8 mouse cellular contexts compared by ENCODE assay signal in the genomic region with DNA sequence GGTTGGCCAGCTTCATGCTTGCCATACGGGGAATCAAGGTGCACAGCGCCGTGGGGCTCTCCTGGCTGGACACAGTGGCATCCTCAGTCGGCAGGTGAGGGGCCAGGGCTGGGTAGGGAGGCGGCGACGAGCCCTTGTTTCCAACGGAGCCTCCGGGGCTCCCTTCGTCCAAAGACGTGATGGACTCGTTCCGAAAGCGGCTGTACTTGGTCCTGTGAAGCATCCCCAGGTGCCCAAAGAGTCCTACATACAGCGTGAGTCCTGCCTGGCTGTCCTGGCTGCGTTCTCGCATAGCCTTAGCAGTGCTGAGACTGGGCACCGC. TPM values are rescaled to one million over a fixed set of nuclear protein-coding genes. Genes with fewer than 3 reads are reported as not detected.
DNase-seq lines count a peak whose midpoint lies in the region; ATAC-seq and TF ChIP-seq lines count a peak whose summit lies in the region.

No protein-coding gene starts in this region.

- intact Hi-C loops in gastrocnemius, postnatal 36 days (cut with DNase I), result loop anchor here (10.0 kb wide), 1 partner anchor 468 kb away; no protein-coding TSS in a partner anchor

- peak overlapping the region; percentile 16; the same call in 1 of the 2 replicates for H3K9ac ChIP-seq in lung, postnatal 0 days (replicated peaks; ENCODE audit: low read depth)
- H3K9ac ChIP-seq in forebrain, embryonic 11.5 days (ENCODE audit: low read length), result peak overlapping the region; percentile 66
- peak overlapping the region; percentile 54 for H3K9ac ChIP-seq in limb, embryonic 14.5 days (ENCODE audit: low read depth, low read length, severe bottlenecking)

- WGBS in lung, postnatal 0 days, result 4% methylated on average over 18 of the region's 18 CpGs
- under 1% methylated on average over 18 of the region's 18 CpGs for WGBS in forebrain, embryonic 11.5 days
- WGBS in limb, embryonic 14.5 days, result 1% methylated on average over 18 of the region's 18 CpGs

- no peak overlapping the region for H3K27ac ChIP-seq in lung, postnatal 0 days (ENCODE audit: low read length)
- no peak overlapping the region for H3K27ac ChIP-seq in forebrain, embryonic 11.5 days (ENCODE audit: low read depth, low read length)
- H3K27ac ChIP-seq in limb, embryonic 14.5 days (replicated peaks; ENCODE audit: low read depth, low read length), result no peak overlapping the region

- no peaks in the 10 kb centered on the region for H3K9me3 ChIP-seq in lung, postnatal 0 days (ENCODE audit: low read length)
- no peaks in the 10 kb centered on the region for H3K9me3 ChIP-seq in forebrain, embryonic 11.5 days (ENCODE audit: control insufficient read depth, low read length)
- H3K9me3 ChIP-seq in limb, embryonic 14.5 days (ENCODE audit: control insufficient read depth, low read length), result no peaks in the 10 kb centered on the region

- H3K27me3 ChIP-seq in lung, postnatal 0 days (replicated peaks; ENCODE audit: insufficient read depth, low read length), result peaks cover 16% of the 10 kb centered on the region
- peaks cover 24% of the 10 kb centered on the region for H3K27me3 ChIP-seq in forebrain, embryonic 11.5 days (ENCODE audit: control insufficient read depth, insufficient read depth, low read length)
- peaks cover 24% of the 10 kb centered on the region for H3K27me3 ChIP-seq in limb, embryonic 14.5 days (ENCODE audit: control insufficient read depth, insufficient read depth, low read length)
- H3K27me3 ChIP-seq in splenic B cell, adult 2 months (ENCODE audit: control insufficient read depth, insufficient read depth, low read length, poor library complexity, severe bottlenecking), result no peaks in the 10 kb centered on the region

- no peaks in the 10 kb centered on the region for H3K36me3 ChIP-seq in lung, postnatal 0 days (ENCODE audit: insufficient read depth, low read length)
- H3K36me3 ChIP-seq in forebrain, embryonic 11.5 days (ENCODE audit: control insufficient read depth, insufficient read depth, low read length), result no peaks in the 10 kb centered on the region
- no peaks in the 10 kb centered on the region for H3K36me3 ChIP-seq in limb, embryonic 14.5 days (ENCODE audit: control insufficient read depth, insufficient read depth, low read length)
- no peaks in the 10 kb centered on the region for H3K36me3 ChIP-seq in splenic B cell, adult 2 months (ENCODE audit: control insufficient read depth, insufficient read depth, low read length, poor library complexity, severe bottlenecking)

- TF ChIP-seq CTCF in lung, postnatal 0 days (IDR thresholded peaks at IDR 0.05), result no peak

- peaks cover 18% of the 10 kb centered on the region; the same call in 1 of the 2 replicates for H3K4me1 ChIP-seq in lung, postnatal 0 days (ENCODE audit: insufficient read depth, low read depth, low read length)
- peaks cover 5% of the 10 kb centered on the region; the same call in 1 of the 2 replicates for H3K4me1 ChIP-seq in forebrain, embryonic 11.5 days (replicated peaks; ENCODE audit: control insufficient read depth, insufficient read depth, low read length)
- peaks cover 8% of the 10 kb centered on the region for H3K4me1 ChIP-seq in limb, embryonic 14.5 days (ENCODE audit: control insufficient read depth, insufficient read depth, low read length)

- H3K4me2 ChIP-seq in lung, postnatal 0 days (replicated peaks; ENCODE audit: low read depth, low read length), result peak overlapping the region; percentile 96
- H3K4me2 ChIP-seq in forebrain, embryonic 11.5 days (ENCODE audit: low read depth, low read length, severe bottlenecking), result peak overlapping the region; percentile 99
- peak overlapping the region; percentile 100 for H3K4me2 ChIP-seq in limb, embryonic 14.5 days (replicated peaks; ENCODE audit: low read depth, low read length, severe bottlenecking)

- no peak for ATAC-seq in lung, postnatal 0 days
- ATAC-seq in forebrain, embryonic 11.5 days (replicated peaks; ENCODE audit: low FRiP score), result no peak
- no peak; the same call in 1 of the 2 replicates for ATAC-seq in limb, embryonic 14.5 days (ENCODE audit: low FRiP score, low read depth)

- peak overlapping the region; percentile 41 for H3K4me3 ChIP-seq in lung, postnatal 0 days (ENCODE audit: low read depth, low read length)
- H3K4me3 ChIP-seq in forebrain, embryonic 11.5 days (ENCODE audit: low read depth, low read length), result peak overlapping the region; percentile 46
- H3K4me3 ChIP-seq in limb, embryonic 14.5 days (replicated peaks; ENCODE audit: low read length), result peak overlapping the region; percentile 47

- DNase-seq in lung, postnatal 0 days (ENCODE audit: low spot score), result no peak
- no peak for DNase-seq in lung, postnatal 25 days (ENCODE audit: low spot score)
- DNase-seq in forebrain, embryonic 11.5 days (ENCODE audit: low spot score), result no peak
- DNase-seq in limb, embryonic 14.5 days (ENCODE audit: low spot score), result no peak
- DNase-seq in splenic B cell, adult 2 months (ENCODE audit: low read depth, low spot score), result peak; percentile 18
- DNase-seq in adipocyte (ENCODE audit: low spot score), result no peak
- DNase-seq in gastrocnemius, postnatal 4 days (ENCODE audit: low spot score in 2 of 2), result no peak
- no peak for DNase-seq in gastrocnemius, postnatal 36 days

- no peak for TF ChIP-seq EP300 in lung, postnatal 0 days (IDR thresholded peaks at IDR 0.05)

- TF ChIP-seq POLR2A in limb, embryonic 14.5 days (IDR thresholded peaks at IDR 0.05; ENCODE audit: borderline replicate concordance, extremely low read depth, insufficient read depth, insufficient read length), result no peak

RNA-seq across cellular contexts. Expression of a gene that starts 0.9 kb away (rescaled TPM):
- 0.72 and 0.74 TPM in 2 replicates for polyA plus RNA-seq in lung, postnatal 0 days (2015; fragmentation: Nextera tagmentation; extraction: Ambion mirVana)
- 1.3 TPM in 2 replicates for polyA plus RNA-seq in forebrain, embryonic 11.5 days (2014; fragmentation: Nextera tagmentation; extraction: Ambion mirVana)
- 1.2 and 1.3 TPM in 2 replicates for polyA plus RNA-seq in limb, embryonic 14.5 days (2012; rRNA removed)
- polyA plus RNA-seq in limb, embryonic 14.5 days (2014; fragmentation: Nextera tagmentation; extraction: Ambion mirVana), result 0.74 and 1.1 TPM in 2 replicates
- total RNA-seq in gastrocnemius, postnatal 4 days (2021), result 1 to 10 TPM; 3.9 to 4.1 TPM
- 1 to 10 TPM in 1 of 2 experiments, under 1 TPM in 1; 0.61 to 1.3 TPM for total RNA-seq in gastrocnemius, postnatal 36 days (2021)

RNA-seq across cellular contexts. Expression of a gene that starts 50.2 kb away (rescaled TPM):
- polyA plus RNA-seq in lung, postnatal 0 days (2015; fragmentation: Nextera tagmentation; extraction: Ambion mirVana), result 91.4 and 104 TPM in 2 replicates
- 252 TPM in 2 replicates for polyA plus RNA-seq in forebrain, embryonic 11.5 days (2014; fragmentation: Nextera tagmentation; extraction: Ambion mirVana)
- polyA plus RNA-seq in limb, embryonic 14.5 days (2012; rRNA removed), result 143 and 182 TPM in 2 replicates
- polyA plus RNA-seq in limb, embryonic 14.5 days (2014; fragmentation: Nextera tagmentation; extraction: Ambion mirVana), result 298 and 313 TPM in 2 replicates
- total RNA-seq in gastrocnemius, postnatal 4 days (2021), result 100 to 1,000 TPM; 115 TPM
- 10 to 100 TPM; 23.0 to 27.9 TPM for total RNA-seq in gastrocnemius, postnatal 36 days (2021)

RNA-seq across cellular contexts. Expression of a gene that starts 59.6 kb away (rescaled TPM):
- polyA plus RNA-seq in lung, postnatal 0 days (2015; fragmentation: Nextera tagmentation; extraction: Ambion mirVana), result 43.3 and 45.3 TPM in 2 replicates
- polyA plus RNA-seq in forebrain, embryonic 11.5 days (2014; fragmentation: Nextera tagmentation; extraction: Ambion mirVana), result 28.6 and 29.4 TPM in 2 replicates
- polyA plus RNA-seq in limb, embryonic 14.5 days (2012; rRNA removed), result 14.5 and 15.2 TPM in 2 replicates
- 22.6 and 25.6 TPM in 2 replicates for polyA plus RNA-seq in limb, embryonic 14.5 days (2014; fragmentation: Nextera tagmentation; extraction: Ambion mirVana)
- 10 to 100 TPM; 42.5 to 50.8 TPM for total RNA-seq in gastrocnemius, postnatal 4 days (2021)
- total RNA-seq in gastrocnemius, postnatal 36 days (2021), result 10 to 100 TPM; 14.2 to 14.9 TPM

Comparison
In these comparisons a context has a peak if more than half of its experiments do, and no peak if none do; other contexts are left out.
1. H3K9ac ChIP-seq: peak in every context shown above with its lines; median percentile 66 in forebrain, embryonic 11.5 days; 54 in limb, embryonic 14.5 days; 16 in lung, postnatal 0 days.